In genomic region chr10:79654946-79655395, GRCm38 (mm10) we compare ENCODE assay signal across 12 mouse cellular contexts. TPM values are rescaled to one million over a fixed set of nuclear protein-coding genes. Genes with fewer than 3 reads are reported as not detected.
DNase-seq lines count a peak whose midpoint lies in the region; ATAC-seq lines count a peak whose summit lies in the region.
"Had no signal": no experiment of that assay in that cellular context is flagged by ENCODE, and none has a peak within 500 bp of the region (broad histone marks: within the 10 kb centered on the region; RNA-seq: fewer than 3 reads in every experiment).

No protein-coding gene starts in this region.

- no peak overlapping the region for H3K27ac ChIP-seq in embryonic facial prominence, embryonic 12.5 days
- 0 out of 2 replicates have a peak overlapping the region, but pooled peaks have one; percentile 6 for H3K27ac ChIP-seq in neural tube, embryonic 13.5 days (replicated peaks)

- no peaks in the 10 kb centered on the region for H3K9me3 ChIP-seq in embryonic facial prominence, embryonic 12.5 days
- H3K9me3 ChIP-seq in neural tube, embryonic 13.5 days, result no peaks in the 10 kb centered on the region

- H3K4me3 ChIP-seq in embryonic facial prominence, embryonic 12.5 days, result no peak overlapping the region
- no peak overlapping the region for H3K4me3 ChIP-seq in neural tube, embryonic 13.5 days
- H3K4me3 ChIP-seq: megakaryocyte, embryonic 14.5 days had no signal

- no peak overlapping the region for H3K9ac ChIP-seq in embryonic facial prominence, embryonic 12.5 days
- H3K9ac ChIP-seq in neural tube, embryonic 13.5 days, result no peak overlapping the region

- DNase-seq in forelimb bud, embryonic 11.5 days (ENCODE audit: low read depth, low spot score), result peak; percentile 89
- peak; percentile 72 to 74 for DNase-seq in layer of hippocampus, postnatal 14 days (ENCODE audit: low spot score in 2 of 2)
- DNase-seq in urinary bladder, postnatal 36 days (ENCODE audit: low spot score in 2 of 2), result no peak
- DNase-seq in spleen, postnatal 14 days (ENCODE audit: low spot score in 2 of 2), result no peak
- DNase-seq in lung, postnatal 4 days, result no peak
- DNase-seq: cerebellum, adult 8-10 months; kidney, postnatal 14 days had no signal

- H3K36me3 ChIP-seq in embryonic facial prominence, embryonic 12.5 days, result no peaks in the 10 kb centered on the region
- no peaks in the 10 kb centered on the region for H3K36me3 ChIP-seq in neural tube, embryonic 13.5 days

- peak; percentile 61; the same call in 1 of the 2 replicates for ATAC-seq in embryonic facial prominence, embryonic 12.5 days (ENCODE audit: insufficient number of reproducible peaks, insufficient read depth, low FRiP score, low TSS enrichment)
- peak; percentile 77 for ATAC-seq in neural tube, embryonic 13.5 days (ENCODE audit: low read depth)
- ATAC-seq: Patski had no signal

- 12% methylated on average over 1 of the region's 1 CpGs for WGBS in embryonic facial prominence, embryonic 12.5 days
- 41% methylated on average over 1 of the region's 1 CpGs for WGBS in neural tube, embryonic 13.5 days

- 0 out of 2 replicates have a peak, but pooled peaks cover 5% of the 10 kb centered on the region for H3K4me1 ChIP-seq in embryonic facial prominence, embryonic 12.5 days
- H3K4me1 ChIP-seq in neural tube, embryonic 13.5 days (replicated peaks), result peaks cover 15% of the 10 kb centered on the region

- H3K4me2 ChIP-seq in embryonic facial prominence, embryonic 12.5 days (replicated peaks), result no peak overlapping the region
- H3K4me2 ChIP-seq in neural tube, embryonic 13.5 days, result no peak overlapping the region

- no peaks in the 10 kb centered on the region for H3K27me3 ChIP-seq in embryonic facial prominence, embryonic 12.5 days
- peaks cover 9% of the 10 kb centered on the region for H3K27me3 ChIP-seq in neural tube, embryonic 13.5 days

RNA-seq across cellular contexts. Expression of gene Madcam1, which starts 9.4 kb away (rescaled TPM):
- 6.7 and 8.4 TPM in 2 replicates for polyA plus RNA-seq in embryonic facial prominence, embryonic 12.5 days (2016; fragmentation: Nextera tagmentation; extraction: Ambion mirVana)
- under 1 TPM in 1 of 2 experiments, not detected in 1; 0.37 TPM for total RNA-seq in layer of hippocampus, postnatal 14 days (2021)
- 0.62 and 1.1 TPM in 2 replicates for polyA plus RNA-seq in neural tube, embryonic 13.5 days (2015; fragmentation: Nextera tagmentation; extraction: Ambion mirVana)
- polyA plus RNA-seq: Patski had no signal

RNA-seq across cellular contexts. Expression of gene Odf3l2, which starts 9.4 kb away (rescaled TPM):
- not detected in 2 replicates for polyA plus RNA-seq in embryonic facial prominence, embryonic 12.5 days (2016; fragmentation: Nextera tagmentation; extraction: Ambion mirVana)
- total RNA-seq in layer of hippocampus, postnatal 14 days (2021), result under 1 TPM; 0.52 to 0.53 TPM
- polyA plus RNA-seq in neural tube, embryonic 13.5 days (2015; fragmentation: Nextera tagmentation; extraction: Ambion mirVana), result not detected in 2 replicates
- polyA plus RNA-seq: gonadal fat pad, adult 2 months; Patski had no signal

RNA-seq across cellular contexts. Expression of gene Tpgs1, which starts 14.2 kb away (rescaled TPM):
- polyA plus RNA-seq in embryonic facial prominence, embryonic 12.5 days (2016; fragmentation: Nextera tagmentation; extraction: Ambion mirVana), result 66.1 and 68.6 TPM in 2 replicates
- 10 to 100 TPM; 72.3 to 73.2 TPM for total RNA-seq in layer of hippocampus, postnatal 14 days (2021)
- 82.3 and 90.2 TPM in 2 replicates for polyA plus RNA-seq in neural tube, embryonic 13.5 days (2015; fragmentation: Nextera tagmentation; extraction: Ambion mirVana)

RNA-seq across cellular contexts. Expression of gene Shc2, which starts 17.3 kb away (rescaled TPM):
- polyA plus RNA-seq in embryonic facial prominence, embryonic 12.5 days (2016; fragmentation: Nextera tagmentation; extraction: Ambion mirVana), result 26.2 and 27.2 TPM in 2 replicates
- total RNA-seq in layer of hippocampus, postnatal 14 days (2021), result 10 to 100 TPM; 42.7 to 44.5 TPM
- polyA plus RNA-seq in neural tube, embryonic 13.5 days (2015; fragmentation: Nextera tagmentation; extraction: Ambion mirVana), result 34.5 and 39.0 TPM in 2 replicates

RNA-seq across cellular contexts. Expression of gene Cdc34, which starts 27.0 kb away (rescaled TPM):
- polyA plus RNA-seq in embryonic facial prominence, embryonic 12.5 days (2016; fragmentation: Nextera tagmentation; extraction: Ambion mirVana), result 137 and 146 TPM in 2 replicates
- 10 to 100 TPM; 60.9 to 68.5 TPM for total RNA-seq in layer of hippocampus, postnatal 14 days (2021)
- polyA plus RNA-seq in neural tube, embryonic 13.5 days (2015; fragmentation: Nextera tagmentation; extraction: Ambion mirVana), result 98.3 and 98.7 TPM in 2 replicates

Comparison
In these comparisons a context has a peak if more than half of its experiments do, and no peak if none do; other contexts are left out.
1. DNase-seq: peak in forelimb bud, embryonic 11.5 days (single experiment) and layer of hippocampus, postnatal 14 days (2 of 2); none in urinary bladder, postnatal 36 days (0 of 2), spleen, postnatal 14 days (0 of 2) and lung, postnatal 4 days (0 of 2).